Mouse (Mus musculus) brown adipose tissue, adult 24 weeks (tissue): Measurements from ENCODE around the gene Pkp2. TPM values are rescaled to one million over a fixed set of nuclear protein-coding genes. Genes with fewer than 3 reads are reported as not detected.
"Not testable (repeated sequence)": the region's sequence is repeated elsewhere in the genome, so short reads cannot be mapped to it uniquely, and the experiment has no call there.

Source experiments
- H3K27ac ChIP-seq: fragments of 200-500 bp; replicated peaks from 2 replicates; pipeline ENCODE4 v1.5.1; 2012; ENCODE audit warnings: low read depth, mild to moderate bottlenecking, low read length
- H3K4me1 ChIP-seq: fragments of 200-500 bp; 2 replicates; pipeline ENCODE4 v1.6.1; 2012; ENCODE audit warnings: low read length, mixed read lengths; ENCODE audit not compliant: control insufficient read depth, insufficient read depth, insufficient read length
- H3K4me3 ChIP-seq: fragments of 200-500 bp; 2 replicates; pipeline ENCODE4 v1.5.1; 2012; ENCODE audit warnings: low read depth, mild to moderate bottlenecking, low read length, moderate library complexity; ENCODE audit not compliant: insufficient read depth
- polyA plus RNA-seq: library from polyadenylated mRNA; stranded (reverse); fragments of >200 nt; gene quantifications from 2 replicates; pipeline ENCODE4 v1.2.4, GENCODE M21; 2012; ENCODE audit not compliant: missing spikeins, insufficient read depth, insufficient read length

The Pkp2 gene
- polyA plus RNA-seq, result 10.1 and 15.1 TPM in 2 replicates

DNA sequence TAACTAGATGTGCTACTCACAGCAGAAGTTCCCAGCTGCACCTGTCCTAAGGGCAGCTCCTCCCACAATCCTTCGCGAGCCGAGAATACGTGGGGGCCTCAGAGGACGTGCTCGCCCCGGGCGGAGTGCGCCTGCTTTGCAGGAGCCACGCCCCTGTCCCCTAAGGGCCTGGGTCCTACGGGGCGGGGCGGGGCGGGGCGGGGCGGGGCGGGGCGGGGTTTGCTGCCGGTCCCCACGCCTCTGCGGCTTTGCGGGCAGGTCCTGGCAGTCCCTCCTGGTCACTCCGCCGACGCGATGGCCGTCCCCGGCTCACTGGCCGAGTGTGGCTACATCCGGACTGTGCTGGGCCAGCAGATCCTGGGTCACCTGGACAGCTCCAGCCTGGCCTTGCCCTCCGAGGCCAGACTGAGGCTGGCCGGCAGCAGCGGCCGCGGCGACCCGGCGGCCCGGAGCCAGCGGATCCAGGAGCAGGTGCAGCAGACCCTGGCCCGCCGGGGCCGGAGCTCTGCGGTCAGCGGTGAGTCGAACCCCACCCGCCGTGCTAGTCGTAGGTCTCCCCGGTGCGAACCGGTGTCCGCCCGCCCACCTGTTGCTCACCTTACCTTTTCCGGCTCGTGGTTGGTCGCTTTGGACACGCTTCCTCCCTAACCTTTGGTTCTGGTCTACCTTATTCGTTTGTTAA is at the start of gene Pkp2:
Gene Pkp2 (plus strand): TSS at position 240 of the 682 bp plus-strand sequence.
- no peaks in the 10 kb centered on the region for H3K4me1 ChIP-seq
- H3K4me3 ChIP-seq, result peak within 1 kb of the TSS; percentile 74
- 0 out of 2 replicates have a peak within 1 kb of the TSS, but pooled peaks have one; percentile 23 for H3K27ac ChIP-seq

DNA sequence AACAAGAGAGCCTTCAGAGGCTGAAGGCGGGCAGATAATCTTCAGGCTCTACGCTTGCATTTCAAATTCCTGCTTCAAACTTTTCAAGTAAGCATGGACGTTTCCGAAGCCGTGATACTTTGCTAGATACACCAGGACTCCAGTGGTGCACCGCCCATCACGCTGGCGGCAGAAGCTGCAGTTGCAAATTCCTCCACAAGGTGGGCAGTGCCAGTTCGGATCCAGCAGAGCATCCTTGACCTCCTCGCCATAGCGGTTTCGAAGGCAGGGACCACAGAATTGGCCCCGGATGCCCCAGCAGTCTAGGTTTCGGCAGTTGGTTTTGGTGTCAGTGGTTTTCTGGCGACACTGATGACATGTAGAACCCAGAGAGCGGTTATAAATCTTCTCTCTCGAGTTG is 15.7 kb upstream of the Pkp2 start:
- H3K27ac ChIP-seq, result no peak overlapping the region
- H3K4me3 ChIP-seq, result no peak overlapping the region
- H3K4me1 ChIP-seq, result no peaks in the 10 kb centered on the region

DNA sequence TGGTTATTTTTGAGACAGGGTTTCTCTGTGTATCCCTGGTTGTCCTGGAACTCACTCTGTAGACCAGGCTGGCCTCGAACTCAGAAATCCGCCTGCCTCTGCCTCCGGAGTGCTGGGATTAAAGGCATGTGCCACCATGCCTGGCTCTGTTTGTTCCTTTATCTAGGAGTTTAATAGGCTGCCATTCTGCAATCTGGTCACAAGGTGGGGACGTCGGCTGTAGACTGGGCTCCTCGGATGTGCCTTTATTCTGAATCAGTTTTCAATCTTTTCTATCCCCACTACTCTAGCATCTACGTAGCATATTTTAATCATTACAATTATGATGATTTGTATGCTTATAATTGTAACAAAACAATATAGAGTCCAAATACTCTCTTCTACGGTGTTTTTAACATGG is 11.1 kb upstream of the Pkp2 start:
- not testable (repeated sequence) for H3K4me1 ChIP-seq, H3K27ac ChIP-seq, H3K4me3 ChIP-seq

DNA sequence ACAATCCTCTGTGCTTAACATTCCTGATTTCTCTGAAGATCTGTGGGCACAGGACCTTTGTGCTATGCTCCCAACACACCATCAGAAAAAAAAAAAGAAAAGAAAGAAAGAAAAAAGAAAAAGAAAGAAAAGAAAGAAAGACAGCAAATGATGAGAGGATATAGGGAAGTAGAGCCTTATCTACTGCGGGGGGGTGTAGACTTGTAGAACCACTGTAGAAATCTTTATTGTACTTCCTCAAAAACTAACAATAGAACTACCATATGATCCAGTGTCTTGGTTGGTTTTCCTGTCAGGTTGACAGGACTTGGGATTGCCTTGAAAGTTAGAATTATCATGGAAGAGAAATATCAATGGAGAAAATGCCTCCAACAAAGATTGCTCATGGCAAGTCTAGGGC is 8.5 kb upstream of the Pkp2 start:
- Histone ChIP-seq H3K4me1 (no peaks in the 10 kb centered on the region), H3K4me3 (no peak overlapping the region), H3K27ac (no peak overlapping the region)

DNA sequence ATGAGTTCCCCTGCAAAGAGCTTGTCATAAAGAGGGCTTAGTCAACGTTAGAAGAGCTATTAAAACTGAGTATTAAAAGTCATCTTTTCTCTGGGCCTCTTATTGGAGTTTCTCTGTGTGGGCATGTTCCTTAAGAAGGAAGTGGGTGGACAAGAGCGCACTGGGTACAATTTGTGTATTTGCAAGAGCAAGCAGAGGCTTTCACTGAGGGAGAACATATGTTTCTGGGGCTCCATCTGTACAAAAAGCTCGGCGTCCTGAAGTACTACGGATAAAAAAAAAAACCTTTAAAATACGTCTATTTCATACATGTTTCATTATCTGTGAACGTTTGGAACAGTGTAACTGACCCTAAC is 417 bp upstream of the Pkp2 start:
- H3K4me3 ChIP-seq, result peak overlapping the region; percentile 45
- no peak overlapping the region for H3K27ac ChIP-seq
- no peaks in the 10 kb centered on the region for H3K4me1 ChIP-seq

DNA sequence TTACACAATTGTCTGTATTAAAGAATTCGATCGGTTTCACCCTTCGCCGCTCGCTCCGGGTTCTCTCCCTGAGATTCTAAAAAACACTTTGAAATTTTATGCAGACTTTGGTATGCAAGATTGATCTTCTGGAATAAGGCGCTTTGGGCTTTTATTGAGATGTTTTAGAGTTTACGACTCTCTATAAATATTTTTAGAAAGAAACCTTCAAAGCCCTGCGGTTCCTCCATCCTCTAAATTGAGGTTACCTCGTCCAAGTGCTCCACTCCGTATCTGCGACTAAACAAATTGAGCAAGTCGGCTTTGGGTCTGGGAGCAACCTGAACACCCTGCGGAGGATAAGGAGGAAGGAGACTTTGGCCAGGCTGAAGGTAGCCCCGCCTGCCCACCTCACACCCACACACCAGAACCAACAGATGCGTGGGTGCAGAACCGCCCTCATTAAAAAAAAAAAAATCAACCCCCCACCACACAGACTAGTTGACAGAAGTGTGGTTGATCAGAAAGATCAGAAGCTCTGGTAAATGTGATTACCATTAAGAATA is 715 bp downstream of the Pkp2 start:
- peak overlapping the region; percentile 74 for H3K4me3 ChIP-seq
- 0 out of 2 replicates have a peak overlapping the region, but pooled peaks have one; percentile 23 for H3K27ac ChIP-seq
- H3K4me1 ChIP-seq, result no peaks in the 10 kb centered on the region

DNA sequence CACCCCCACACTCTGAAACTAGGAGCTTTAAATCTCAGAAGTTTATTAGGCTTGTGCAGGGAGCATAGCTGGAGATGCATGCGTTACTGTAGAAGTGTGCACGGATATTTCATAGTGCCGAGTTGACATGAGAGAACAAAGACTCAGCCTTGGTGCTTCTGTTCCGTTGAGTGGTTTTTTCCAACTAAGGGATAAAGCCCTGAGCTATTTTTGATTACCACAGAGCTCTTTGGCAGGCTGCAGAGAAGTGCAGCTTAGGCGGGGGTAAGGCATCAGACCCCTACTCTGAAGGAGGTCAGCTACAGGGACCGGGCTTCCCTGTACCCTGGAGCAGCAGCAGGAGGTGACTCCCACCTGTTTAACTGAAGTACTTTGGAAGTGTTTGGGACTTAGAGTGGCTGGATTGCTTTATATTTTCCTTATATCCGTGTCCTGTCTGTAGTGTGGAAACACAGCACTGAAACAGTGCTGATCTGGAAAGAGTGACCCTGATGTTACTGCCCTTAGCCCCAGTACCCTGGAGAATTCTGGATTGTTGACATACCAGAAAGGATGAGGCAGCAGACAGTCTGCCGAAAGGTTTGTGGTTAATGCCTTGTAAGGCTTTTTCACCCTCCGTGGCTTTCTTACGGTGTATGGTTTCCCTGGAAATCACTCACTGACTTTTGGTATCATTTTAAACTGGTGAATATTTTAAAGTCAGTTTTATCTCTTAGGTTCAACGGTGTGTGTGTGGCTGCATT is 2.7 kb downstream of the Pkp2 start:
- peak overlapping the region; percentile 9; the same call in 1 of the 2 replicates for H3K4me3 ChIP-seq
- H3K27ac ChIP-seq, result 0 out of 2 replicates have a peak overlapping the region, but pooled peaks have one; percentile 7

DNA sequence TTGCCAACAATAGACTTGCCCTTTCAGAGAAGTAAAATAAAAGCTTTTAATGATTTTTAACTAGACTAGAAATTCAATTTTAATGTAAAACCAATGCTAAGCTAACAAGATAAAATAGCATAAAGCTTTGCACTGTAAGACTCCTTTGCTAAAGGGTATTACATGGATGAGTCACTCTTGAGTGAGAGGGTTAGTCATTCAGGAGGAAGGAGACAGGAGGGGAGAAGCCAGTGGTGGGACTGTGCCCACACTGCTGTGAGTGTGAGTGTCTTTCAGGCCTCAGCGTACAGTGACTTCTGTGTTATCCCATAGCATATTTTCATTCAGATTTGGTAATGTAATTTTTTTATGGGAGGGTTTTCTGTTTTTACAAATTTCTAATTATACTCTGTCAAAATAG is 3.8 kb downstream of the Pkp2 start:
- H3K4me3 ChIP-seq, result no peak overlapping the region
- H3K4me1 ChIP-seq, result no peaks in the 10 kb centered on the region
- no peak overlapping the region for H3K27ac ChIP-seq

More for the DNA sequence above, 2.7 kb downstream of the Pkp2 start:
- no peaks in the 10 kb centered on the region for H3K4me1 ChIP-seq

DNA sequence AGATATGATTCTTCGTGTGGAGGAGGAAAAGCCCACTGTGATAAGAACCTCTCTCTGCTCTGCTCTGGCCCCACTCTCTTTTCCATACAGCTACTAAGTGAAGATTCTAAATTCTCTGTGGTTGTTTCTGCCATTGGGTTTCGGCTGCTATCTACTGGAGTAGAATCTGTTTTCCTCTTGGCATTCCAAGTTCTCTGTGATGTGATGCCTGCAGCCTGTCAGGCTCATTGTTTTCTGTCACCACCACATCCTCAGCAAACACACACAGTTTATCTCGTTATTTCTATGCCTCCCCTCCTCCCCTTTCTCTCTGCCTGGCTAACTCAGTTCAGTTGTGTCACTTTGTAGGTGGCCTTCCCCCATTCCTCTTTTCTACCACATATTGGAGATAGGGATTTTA is 6.7 kb downstream of the Pkp2 start:
- Histone ChIP-seq H3K27ac (no peak overlapping the region), H3K4me3 (no peak overlapping the region), H3K4me1 (no peaks in the 10 kb centered on the region)

DNA sequence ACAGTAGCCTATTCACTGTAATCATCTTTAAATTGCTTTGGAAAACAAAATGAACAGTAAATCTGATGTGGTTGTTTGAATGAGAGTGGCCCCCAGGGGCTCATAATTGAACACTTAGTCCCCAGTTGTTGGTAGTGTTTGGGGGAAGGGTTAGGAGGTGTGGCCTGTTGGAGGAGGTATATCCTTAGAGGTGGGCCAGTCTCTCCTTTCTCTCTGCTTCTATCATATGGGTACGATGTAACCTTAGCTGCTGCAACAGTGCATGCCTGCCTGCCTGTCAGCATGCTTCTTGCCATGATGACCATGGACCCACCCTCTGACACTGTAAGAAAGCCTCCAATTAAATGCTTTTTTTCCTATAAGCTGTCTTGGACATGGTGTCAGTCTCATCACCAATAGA is 9.5 kb downstream of the Pkp2 start:
- Histone ChIP-seq H3K4me3 (no peak overlapping the region), H3K27ac (no peak overlapping the region), H3K4me1 (no peaks in the 10 kb centered on the region)

DNA sequence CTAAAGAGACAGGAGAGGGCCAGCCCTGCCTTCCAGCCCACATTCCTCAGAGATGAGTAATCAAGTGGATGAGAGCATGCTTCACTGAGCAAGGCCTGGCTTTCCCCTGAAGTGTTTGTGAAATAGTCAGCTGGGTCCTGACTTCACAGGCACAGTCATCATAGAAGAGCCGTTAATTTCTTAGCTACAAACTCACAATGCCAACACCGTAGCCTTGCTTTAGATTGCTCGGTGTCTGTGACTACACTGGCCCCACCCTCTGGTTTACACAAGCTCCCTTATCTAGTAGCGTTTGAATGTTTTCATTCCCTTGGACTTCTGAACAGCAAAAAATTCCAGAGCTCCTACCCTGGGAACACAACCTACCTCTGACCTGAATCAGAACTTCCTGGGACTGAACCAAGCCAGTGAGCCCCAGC is 11.4 kb downstream of the Pkp2 start:
- H3K4me3 ChIP-seq, result no peak overlapping the region
- no peaks in the 10 kb centered on the region for H3K4me1 ChIP-seq
- peak overlapping the region; percentile 77 for H3K27ac ChIP-seq

DNA sequence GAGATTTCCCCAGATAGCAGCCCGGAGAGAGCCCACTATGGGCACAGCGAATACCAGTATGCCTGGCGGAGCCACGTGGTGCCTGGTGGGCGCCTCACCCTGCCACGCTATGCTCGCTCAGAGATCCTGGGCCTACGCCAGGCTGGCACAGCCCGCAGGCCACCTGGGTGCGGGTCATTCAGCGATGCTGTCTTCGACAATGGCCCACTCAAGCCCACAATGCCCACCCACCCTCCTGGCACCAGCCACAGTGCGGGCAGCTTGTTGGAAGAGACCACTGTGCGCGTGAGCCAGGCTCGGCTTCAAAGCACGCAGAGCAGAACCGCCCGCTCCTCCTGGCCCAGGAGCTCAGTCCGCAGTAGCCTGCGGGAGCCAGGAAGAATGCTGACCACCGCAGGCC is 12.7 kb downstream of the Pkp2 start:
- Histone ChIP-seq H3K4me3 (no peak overlapping the region), H3K27ac (peak overlapping the region; percentile 24; the same call in 1 of the 2 replicates), H3K4me1 (no peaks in the 10 kb centered on the region)

DNA sequence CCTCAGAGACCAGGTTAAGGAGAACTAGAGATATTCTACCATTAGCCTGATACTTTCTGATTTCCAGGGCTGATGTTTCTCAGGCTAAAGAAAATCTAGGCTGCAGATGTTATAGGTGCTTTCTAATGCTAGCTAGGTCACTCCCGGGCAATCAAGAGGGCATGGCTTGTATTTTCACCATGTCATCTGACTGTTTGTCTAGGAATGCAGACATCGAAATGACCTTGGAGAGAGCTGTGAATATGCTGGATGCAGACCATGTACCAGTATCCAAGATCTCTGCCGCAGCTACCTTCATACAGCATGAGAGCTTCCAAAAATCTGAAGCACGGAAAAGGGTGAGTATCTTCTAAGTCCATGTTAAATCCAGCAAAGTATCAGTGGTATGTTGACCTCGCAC is 17.3 kb downstream of the Pkp2 start:
- no peaks in the 10 kb centered on the region for H3K4me1 ChIP-seq
- no peak overlapping the region for H3K27ac ChIP-seq
- H3K4me3 ChIP-seq, result no peak overlapping the region

DNA sequence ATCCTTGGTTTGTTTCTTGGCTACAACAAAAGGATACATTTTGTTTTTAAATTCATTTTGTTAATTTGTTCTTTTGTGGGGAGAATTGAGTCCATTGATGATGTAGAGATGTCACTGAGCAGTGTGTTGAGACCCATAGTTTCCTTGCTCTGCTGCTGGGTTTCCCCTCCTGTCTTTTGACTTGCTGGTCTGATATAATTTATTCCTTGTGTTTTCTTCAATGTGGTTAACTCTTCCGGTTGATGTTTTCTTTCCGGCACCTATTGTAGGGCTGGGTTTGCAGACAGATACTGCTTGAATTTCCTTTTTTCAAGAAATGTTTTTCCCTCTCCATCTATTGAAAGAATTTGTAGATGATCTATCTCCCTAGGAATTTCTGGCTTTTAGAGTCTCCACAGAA is 20.8 kb downstream of the Pkp2 start:
- Histone ChIP-seq H3K4me1 (no peaks in the 10 kb centered on the region), H3K27ac (no peak overlapping the region), H3K4me3 (no peak overlapping the region)

DNA sequence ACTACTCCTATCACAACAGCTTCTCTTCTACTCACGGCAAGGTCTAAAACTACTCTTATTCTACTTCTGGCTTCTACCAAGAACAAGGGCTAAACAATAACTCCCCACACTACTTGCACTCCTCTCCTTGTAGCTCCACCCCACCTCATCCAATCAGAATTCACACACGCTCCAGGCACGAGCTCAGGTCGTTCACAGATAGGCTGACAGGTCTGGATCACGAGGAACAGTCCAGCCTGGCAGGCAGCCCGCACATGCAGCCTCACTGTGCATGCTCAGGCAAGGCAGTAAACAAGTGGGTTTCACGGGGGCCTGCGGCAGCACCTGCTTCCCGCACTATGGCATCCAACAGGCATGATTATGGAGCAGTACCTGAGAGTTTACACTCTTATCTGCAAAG is 23.6 kb downstream of the Pkp2 start:
- H3K4me3 ChIP-seq, H3K27ac ChIP-seq, H3K4me1 ChIP-seq: not testable (repeated sequence)

DNA sequence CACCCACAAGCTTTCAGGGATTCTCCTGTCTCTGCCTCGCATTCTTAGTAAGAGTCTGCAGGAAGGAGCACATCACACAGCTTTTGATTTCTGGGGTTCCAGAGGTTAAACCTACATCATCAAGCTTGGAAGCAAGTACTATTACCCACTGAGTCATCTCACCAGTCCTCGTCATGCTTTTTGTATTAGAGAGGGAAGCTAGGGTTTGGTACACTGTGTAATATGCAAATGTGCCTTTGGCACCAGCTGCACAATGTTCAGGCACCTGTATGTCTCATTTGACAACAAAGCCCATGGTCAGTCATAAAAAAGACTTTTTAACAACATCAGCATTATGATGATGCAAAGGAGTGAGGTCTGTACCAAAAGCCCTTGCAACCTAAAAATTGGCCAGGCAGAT is 25.2 kb downstream of the Pkp2 start:
- no peaks in the 10 kb centered on the region for H3K4me1 ChIP-seq
- no peak overlapping the region for H3K4me3 ChIP-seq
- no peak overlapping the region for H3K27ac ChIP-seq
